Mouse (Mus musculus): ENCODE data around the gene Dnah14. TPM values are rescaled to one million over a fixed set of nuclear protein-coding genes. Genes with fewer than 3 reads are reported as not detected.

Gene Dnah14
- total and polyA plus RNA-seq, 2 experiments from 2014 or later = 0.10 to 0.68 TPM

DNA sequence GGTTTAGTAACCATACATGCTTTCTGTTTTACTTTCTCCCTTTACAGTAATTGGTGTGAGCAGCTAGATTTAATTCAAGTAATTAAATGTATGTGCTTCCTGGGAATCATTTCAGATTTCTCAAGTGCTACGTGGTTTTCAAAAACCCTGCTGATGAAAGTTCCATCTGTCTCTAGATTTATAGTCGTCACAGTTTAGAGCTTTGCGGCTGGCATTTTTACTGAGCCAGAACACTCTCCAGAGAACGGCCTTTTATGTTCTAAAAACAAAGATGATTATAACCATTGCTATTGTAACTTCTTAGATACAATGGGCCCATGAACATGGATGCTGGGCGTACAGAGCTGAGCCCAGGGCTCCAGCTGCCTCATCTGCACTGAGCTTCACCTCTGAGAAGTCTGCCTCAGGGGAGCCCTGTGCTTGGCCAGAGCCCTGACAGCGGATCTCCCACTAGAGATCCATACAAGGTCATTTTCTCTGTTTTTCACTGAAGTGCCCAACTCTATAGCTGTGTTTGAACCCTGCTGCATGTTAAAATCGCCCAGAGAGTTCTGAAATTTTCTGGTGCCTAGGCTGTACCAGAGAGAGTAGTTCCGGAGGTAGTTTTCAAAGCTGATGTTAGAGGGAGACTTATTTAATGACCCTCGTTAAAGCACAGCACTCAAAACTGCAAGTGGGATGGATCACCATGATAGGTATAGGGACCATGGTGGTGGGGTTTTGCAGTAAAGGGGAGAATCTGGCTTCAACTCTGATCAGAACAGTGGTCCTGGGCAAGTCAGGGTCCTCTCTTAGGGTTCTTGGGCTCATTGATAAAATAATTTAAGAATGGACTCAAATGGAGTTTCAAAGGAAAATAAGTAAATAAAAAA, 15.2 kb upstream of the Dnah14 start:
- Histone ChIP-seq H3K27me3 (ENCODE audit: insufficient read depth, low read length) (no peaks in the 10 kb centered on the region), H3K4me3 (ENCODE audit: low read depth, low read length) (no peak overlapping the region), H3K4me1 (ENCODE audit: insufficient read depth) (0 out of 2 replicates have a peak, but pooled peaks cover 3% of the 10 kb centered on the region), H3K9ac (no peak overlapping the region), H3K27ac (ENCODE audit: low read depth, low read length) (peak overlapping the region; percentile 55), H3K9me3 (ENCODE audit: low read length) (no peaks in the 10 kb centered on the region), H3K4me2 (ENCODE audit: low read depth) (no peak overlapping the region), H3K36me3 (ENCODE audit: insufficient read depth) (no peaks in the 10 kb centered on the region)
- ATAC-seq (peak; percentile 51; the same call in 1 of the 2 replicates), DNase-seq (peak; percentile 54)
- 32% methylated on average over 9 of the region's 9 CpGs for WGBS
- no peak for TF ChIP-seq CTCF (IDR thresholded peaks at IDR 0.05; ENCODE audit: low read depth)

DNA sequence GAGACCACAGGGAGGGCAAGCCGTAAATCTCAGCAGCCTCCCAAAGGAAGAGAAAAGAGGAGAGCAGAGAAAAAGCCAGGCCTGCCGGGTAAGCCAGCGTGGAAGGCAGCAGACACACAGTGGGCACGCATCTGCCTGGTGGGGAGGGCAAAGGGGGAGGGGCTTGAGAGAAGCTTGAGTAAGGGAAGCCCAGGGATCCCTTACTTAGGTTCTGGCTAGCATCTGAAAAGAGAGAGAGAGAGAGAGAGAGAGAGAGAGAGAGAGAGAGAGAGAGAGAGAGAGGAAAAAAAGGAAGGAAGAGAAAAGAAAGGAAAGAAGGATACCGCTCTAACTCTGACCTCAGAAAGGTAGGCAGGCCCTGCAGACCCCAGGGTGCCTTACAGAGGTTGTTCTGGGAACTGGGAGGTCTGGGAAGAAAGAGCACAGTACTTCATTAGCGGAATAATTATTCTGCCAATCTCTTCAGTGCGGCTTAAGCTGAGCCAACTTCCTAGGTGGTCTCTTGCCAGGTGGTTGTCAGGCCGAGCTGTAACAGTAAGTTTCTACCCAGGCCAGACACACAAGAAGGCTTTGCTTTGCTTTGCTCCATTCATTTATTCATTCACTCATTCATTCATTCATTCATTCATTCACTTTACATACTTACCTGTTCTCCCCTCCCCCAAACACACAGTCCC, 14.5 kb upstream of the Dnah14 start:
- H3K4me2 ChIP-seq (ENCODE audit: low read depth) = no peak overlapping the region
- WGBS = 9% methylated on average over 8 of the region's 8 CpGs
- H3K4me1 ChIP-seq (ENCODE audit: insufficient read depth) = 0 out of 2 replicates have a peak, but pooled peaks cover 3% of the 10 kb centered on the region
- no peaks in the 10 kb centered on the region for H3K9me3 ChIP-seq (ENCODE audit: low read length)
- TF ChIP-seq CTCF (IDR thresholded peaks at IDR 0.05; ENCODE audit: low read depth) = no peak
- DNase-seq (no peak), ATAC-seq (no peak)
- no peak overlapping the region for H3K4me3 ChIP-seq (ENCODE audit: low read depth, low read length)
- H3K27me3 ChIP-seq (ENCODE audit: insufficient read depth, low read length) = no peaks in the 10 kb centered on the region
- H3K9ac ChIP-seq = no peak overlapping the region
- no peaks in the 10 kb centered on the region for H3K36me3 ChIP-seq (ENCODE audit: insufficient read depth)
- H3K27ac ChIP-seq (ENCODE audit: low read depth, low read length) = no peak overlapping the region

DNA sequence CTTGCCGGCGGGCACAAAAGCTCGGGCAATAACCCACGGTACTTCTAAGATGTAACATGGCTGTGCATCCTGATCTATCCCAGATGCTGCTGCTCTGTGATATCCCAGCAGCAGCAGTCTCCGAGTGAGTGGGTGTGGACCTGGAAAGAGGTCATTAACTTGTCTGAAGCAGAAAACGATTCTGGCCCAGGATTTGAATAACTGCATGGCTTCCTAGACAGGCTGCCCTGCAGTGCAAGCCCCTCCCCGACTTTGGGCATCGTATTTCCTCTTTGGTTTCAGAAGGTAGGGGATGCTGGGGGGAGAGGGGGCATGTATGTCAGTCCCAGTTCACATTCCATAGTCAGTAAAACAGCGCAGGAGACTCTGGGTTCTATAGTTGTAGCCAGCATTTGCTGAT, 6.9 kb upstream of the Dnah14 start:
- H3K9me3 ChIP-seq (ENCODE audit: low read length) = no peaks in the 10 kb centered on the region
- H3K27me3 ChIP-seq (ENCODE audit: insufficient read depth, low read length) = no peaks in the 10 kb centered on the region
- H3K4me1 ChIP-seq (ENCODE audit: insufficient read depth) = no peaks in the 10 kb centered on the region
- DNase-seq (no peak), ATAC-seq (no peak)
- H3K9ac ChIP-seq = no peak overlapping the region
- no peak overlapping the region for H3K27ac ChIP-seq (ENCODE audit: low read depth, low read length)
- H3K4me3 ChIP-seq (ENCODE audit: low read depth, low read length) = no peak overlapping the region
- H3K36me3 ChIP-seq (ENCODE audit: insufficient read depth) = no peaks in the 10 kb centered on the region
- 74% methylated on average over 9 of the region's 9 CpGs for WGBS
- TF ChIP-seq CTCF (IDR thresholded peaks at IDR 0.05; ENCODE audit: low read depth) = no peak
- no peak overlapping the region for H3K4me2 ChIP-seq (ENCODE audit: low read depth)

DNA sequence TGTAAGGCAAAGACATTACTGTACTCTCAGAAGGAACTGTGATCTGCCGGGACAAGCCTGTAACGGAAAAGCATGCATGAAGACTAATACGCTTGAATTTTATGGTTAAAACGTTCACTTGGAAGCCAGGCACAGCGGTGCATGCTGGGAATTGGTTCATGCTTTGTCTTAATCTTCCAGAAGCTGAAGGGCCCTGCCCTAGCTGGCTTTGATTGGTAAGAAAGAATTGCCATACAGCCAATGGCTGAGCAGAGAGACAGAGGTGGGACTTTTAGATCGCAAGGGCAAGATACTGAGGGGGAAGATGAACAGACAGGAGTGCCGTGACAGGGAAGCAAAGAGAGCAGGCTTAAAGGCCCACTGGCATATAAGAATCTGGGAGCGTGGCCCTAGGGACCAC, 6.8 kb downstream of the Dnah14 start:
- ATAC-seq (peak; percentile 64; the same call in 1 of the 2 replicates), DNase-seq (peak; percentile 22)
- Histone ChIP-seq H3K9me3 (ENCODE audit: low read length) (no peaks in the 10 kb centered on the region), H3K27me3 (ENCODE audit: insufficient read depth, low read length) (no peaks in the 10 kb centered on the region), H3K4me2 (ENCODE audit: low read depth) (no peak overlapping the region), H3K4me1 (ENCODE audit: insufficient read depth) (no peaks in the 10 kb centered on the region), H3K4me3 (ENCODE audit: low read depth, low read length) (no peak overlapping the region), H3K36me3 (ENCODE audit: insufficient read depth) (no peaks in the 10 kb centered on the region), H3K27ac (ENCODE audit: low read depth, low read length) (no peak overlapping the region), H3K9ac (no peak overlapping the region)
- TF ChIP-seq CTCF (IDR thresholded peaks at IDR 0.05; ENCODE audit: low read depth) = no peak
- 63% methylated on average over 8 of the region's 8 CpGs for WGBS

DNA sequence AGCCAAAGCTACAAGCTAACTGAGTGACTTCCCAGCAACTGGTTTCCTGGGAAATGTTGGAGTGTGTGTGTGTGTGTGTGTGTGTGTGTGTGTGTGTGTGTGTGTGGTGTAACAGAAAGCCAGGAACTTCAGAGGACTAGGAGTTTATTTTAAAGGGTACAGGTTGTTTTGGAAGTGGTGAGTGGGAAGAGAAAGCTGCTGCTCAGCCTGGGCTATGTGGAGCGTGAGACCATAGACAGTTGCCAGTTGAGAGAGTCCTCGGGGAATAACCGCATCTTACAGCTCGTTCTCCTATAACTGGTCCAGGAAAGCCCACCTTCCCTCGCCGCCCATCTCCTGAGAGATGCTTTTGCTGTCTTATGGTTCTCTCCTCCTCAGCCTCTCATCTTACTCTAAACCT, 12.8 kb downstream of the Dnah14 start:
- Histone ChIP-seq H3K36me3 (ENCODE audit: insufficient read depth) (no peaks in the 10 kb centered on the region), H3K9me3 (ENCODE audit: low read length) (no peaks in the 10 kb centered on the region), H3K27me3 (ENCODE audit: insufficient read depth, low read length) (no peaks in the 10 kb centered on the region), H3K4me2 (ENCODE audit: low read depth) (no peak overlapping the region), H3K27ac (ENCODE audit: low read depth, low read length) (no peak overlapping the region), H3K9ac (no peak overlapping the region), H3K4me1 (ENCODE audit: insufficient read depth) (no peaks in the 10 kb centered on the region), H3K4me3 (ENCODE audit: low read depth, low read length) (no peak overlapping the region)
- DNase-seq (no peak), ATAC-seq (no peak)
- WGBS = 93% methylated on average over 6 of the region's 6 CpGs
- TF ChIP-seq CTCF (IDR thresholded peaks at IDR 0.05; ENCODE audit: low read depth) = no peak

DNA sequence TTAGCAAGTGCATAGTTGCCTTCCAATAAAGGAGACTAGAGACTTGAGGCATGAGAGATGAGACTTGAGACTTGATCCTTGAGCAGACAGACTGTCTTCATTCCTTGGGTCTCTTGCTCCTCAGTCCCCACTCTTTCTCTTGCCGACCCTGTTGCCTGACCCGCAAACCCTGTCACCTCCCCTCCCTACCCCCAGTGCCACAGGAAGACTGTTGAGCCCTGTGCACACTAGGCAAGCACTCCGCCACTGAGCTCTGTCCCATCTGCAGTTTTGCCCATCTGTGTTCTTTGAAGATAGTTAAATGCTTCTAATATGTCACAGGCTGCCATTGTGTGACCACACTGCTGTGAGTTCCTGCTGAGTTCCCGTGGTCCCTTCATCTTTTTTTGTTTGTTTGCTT, 23.0 kb downstream of the Dnah14 start:
- ATAC-seq (no peak), DNase-seq (no peak)
- Histone ChIP-seq H3K9ac (no peak overlapping the region), H3K27ac (ENCODE audit: low read depth, low read length) (no peak overlapping the region), H3K4me2 (ENCODE audit: low read depth) (no peak overlapping the region), H3K36me3 (ENCODE audit: insufficient read depth) (no peaks in the 10 kb centered on the region), H3K4me1 (ENCODE audit: insufficient read depth) (no peaks in the 10 kb centered on the region), H3K27me3 (ENCODE audit: insufficient read depth, low read length) (no peaks in the 10 kb centered on the region), H3K4me3 (ENCODE audit: low read depth, low read length) (no peak overlapping the region), H3K9me3 (ENCODE audit: low read length) (no peaks in the 10 kb centered on the region)
- TF ChIP-seq CTCF (IDR thresholded peaks at IDR 0.05; ENCODE audit: low read depth) = no peak
- 54% methylated on average over 4 of the region's 4 CpGs for WGBS

DNA sequence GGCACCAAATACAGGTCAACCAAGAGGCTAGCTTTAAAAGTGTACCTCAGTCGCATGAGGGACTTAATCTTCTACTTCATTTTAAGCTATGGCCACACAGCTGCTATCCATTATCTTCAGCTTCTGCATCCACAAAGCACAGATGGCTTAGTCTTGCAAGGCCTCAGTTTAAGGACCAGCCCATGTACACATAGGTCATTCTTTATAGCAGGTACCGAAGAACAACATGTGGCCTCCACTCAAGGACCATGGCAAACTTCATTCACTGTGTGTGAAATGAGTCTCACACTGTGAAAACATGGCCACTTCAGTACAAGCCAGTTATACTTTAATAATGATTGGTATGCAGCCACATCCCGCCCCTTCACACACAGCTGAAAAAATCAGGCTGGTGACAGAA, 34.8 kb downstream of the Dnah14 start:
- Histone ChIP-seq H3K36me3 (ENCODE audit: insufficient read depth) (no peaks in the 10 kb centered on the region), H3K27ac (ENCODE audit: low read depth, low read length) (no peak overlapping the region), H3K27me3 (ENCODE audit: insufficient read depth, low read length) (no peaks in the 10 kb centered on the region), H3K9ac (no peak overlapping the region), H3K4me1 (ENCODE audit: insufficient read depth) (no peaks in the 10 kb centered on the region), H3K9me3 (ENCODE audit: low read length) (no peaks in the 10 kb centered on the region), H3K4me3 (ENCODE audit: low read depth, low read length) (no peak overlapping the region), H3K4me2 (ENCODE audit: low read depth) (no peak overlapping the region)
- TF ChIP-seq CTCF (IDR thresholded peaks at IDR 0.05; ENCODE audit: low read depth) = no peak
- ATAC-seq (no peak), DNase-seq (no peak)
- WGBS = 61% methylated on average over 3 of the region's 3 CpGs

Data from forebrain, postnatal 0 days (tissue).